Mouse (Mus musculus) liver, embryonic 12.5 days (tissue): ENCODE measurements around the gene Zbtb20. TPM values are rescaled to one million over a fixed set of nuclear protein-coding genes. Genes with fewer than 3 reads are reported as not detected.

Experiments used
- ATAC-seq: fragments of 200-750 bp; cut with Nextera tagmentation; 2 replicates; pipeline ENCODE4 v1.8.0; 2017; ENCODE audit warnings: moderate number of reproducible peaks, mild to moderate bottlenecking, moderate library complexity
- H3K27ac ChIP-seq: fragments of 300-500 bp; sonication (generic); 2 replicates; pipeline ENCODE4 v1.5.1; 2016; ENCODE audit warnings: mild to moderate bottlenecking
- H3K27me3 ChIP-seq: fragments of 300-500 bp; sonication (generic); replicated peaks from 2 replicates; pipeline ENCODE4 v1.6.1; 2016; ENCODE audit warnings: mild to moderate bottlenecking, moderate library complexity
- H3K36me3 ChIP-seq: fragments of 300-500 bp; sonication (generic); 2 replicates; pipeline ENCODE4 v1.6.1; 2016; ENCODE audit warnings: mild to moderate bottlenecking, moderate library complexity
- H3K4me1 ChIP-seq: fragments of 300-500 bp; sonication (generic); 2 replicates; pipeline ENCODE4 v1.6.1; 2016
- H3K4me2 ChIP-seq: fragments of 300-500 bp; sonication (generic); 2 replicates; pipeline ENCODE4 v1.6.1; 2016; ENCODE audit warnings: mild to moderate bottlenecking, moderate library complexity
- H3K4me3 ChIP-seq: fragments of 300-500 bp; sonication (generic); 2 replicates; pipeline ENCODE4 v1.5.1; 2016; ENCODE audit warnings: mild to moderate bottlenecking, moderate library complexity
- H3K9ac ChIP-seq: fragments of 300-500 bp; sonication (generic); 2 replicates; pipeline ENCODE4 v1.6.1; 2016; ENCODE audit warnings: mild to moderate bottlenecking, moderate library complexity
- H3K9me3 ChIP-seq: fragments of 300-500 bp; sonication (generic); replicated peaks from 2 replicates; pipeline ENCODE4 v1.6.1; 2016; ENCODE audit warnings: mild to moderate bottlenecking, moderate library complexity
- WGBS: fragments of 180-500 bp; shearing (Covaris S2); methylation state at CpG from one replicate; pipeline ENCODE4 v1.1.7; 2016; ENCODE audit not compliant: insufficient replicate concordance; 5-methylcytosine and 5-hydroxymethylcytosine counted together
- polyA plus RNA-seq: library from polyadenylated mRNA; unstranded; fragments of >200 nt; fragmentation: Nextera tagmentation; extraction: Ambion mirVana; gene quantifications from 2 replicates; pipeline ENCODE4 v1.2.1, GENCODE M21; 2016

Zbtb20 gene
- polyA plus RNA-seq, 1 experiment from 2014 or later = 3.8 TPM

DNA sequence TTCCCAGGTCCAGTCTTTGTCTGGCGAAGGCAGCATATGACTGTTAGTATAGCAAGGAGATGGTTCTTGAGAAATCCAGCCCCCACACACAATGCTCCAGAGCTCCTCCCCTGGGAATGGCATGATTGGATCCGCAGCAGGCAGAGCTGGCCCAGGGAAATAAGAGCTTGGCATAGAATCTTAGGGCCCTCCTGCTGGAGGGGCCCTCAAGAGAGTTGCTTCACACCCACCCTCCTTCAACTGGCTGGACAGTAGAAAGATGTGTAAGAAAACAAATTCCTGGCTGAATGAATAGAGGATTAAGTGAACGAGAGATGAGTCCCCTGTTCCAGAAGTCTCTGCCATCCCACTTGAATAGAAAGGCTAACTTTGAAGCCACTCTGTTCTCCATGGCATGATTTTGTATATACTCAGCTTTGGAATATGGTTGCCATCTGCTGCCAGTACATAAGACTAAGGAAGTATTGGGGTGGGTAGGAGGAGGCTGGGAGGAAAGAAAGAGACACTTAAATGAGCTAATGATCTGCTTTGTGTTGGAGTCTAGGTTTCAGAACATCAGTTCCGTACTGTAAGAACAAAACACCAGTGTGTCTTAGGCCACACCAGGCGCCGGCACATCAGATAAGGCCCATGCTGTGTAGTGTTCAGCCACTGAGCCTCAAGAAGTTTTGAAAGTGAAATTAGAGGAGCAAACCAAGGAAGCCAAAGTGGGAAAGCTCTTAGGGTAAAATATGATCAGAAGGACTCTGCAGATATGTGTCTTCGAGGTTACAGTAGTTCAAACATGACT is 715.2 kb downstream of the Zbtb20 start:
- Histone ChIP-seq H3K9ac (no peak overlapping the region), H3K36me3 (no peaks in the 10 kb centered on the region), H3K4me1 (no peaks in the 10 kb centered on the region), H3K27ac (no peak overlapping the region), H3K4me3 (no peak overlapping the region), H3K27me3 (no peaks in the 10 kb centered on the region), H3K9me3 (no peaks in the 10 kb centered on the region), H3K4me2 (no peak overlapping the region)
- ATAC-seq = no peak
- 58% methylated on average over 7 of the region's 7 CpGs for WGBS

DNA sequence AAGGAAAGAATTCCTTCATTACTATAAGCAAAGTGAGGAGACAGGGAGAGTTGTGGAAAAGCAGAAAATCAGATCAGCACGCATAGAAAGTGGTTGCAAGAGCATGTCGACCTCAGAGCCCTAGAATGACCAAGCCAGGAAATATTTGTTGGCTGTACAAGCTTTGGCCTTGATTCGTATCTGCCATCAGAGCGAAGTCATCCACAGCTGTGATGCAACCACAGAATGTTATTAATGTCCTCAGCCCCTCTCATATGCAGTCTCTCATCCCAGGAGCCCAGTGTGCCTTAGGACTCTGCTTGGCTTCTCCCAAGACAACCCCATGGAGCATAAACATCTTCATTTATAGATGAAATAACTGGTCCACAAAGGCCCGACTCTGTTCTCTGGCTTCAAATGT is 716.4 kb downstream of the Zbtb20 start:
- ATAC-seq = no peak
- WGBS = 56% methylated on average over 5 of the region's 5 CpGs
- Histone ChIP-seq H3K4me2 (no peak overlapping the region), H3K9me3 (no peaks in the 10 kb centered on the region), H3K36me3 (no peaks in the 10 kb centered on the region), H3K27me3 (no peaks in the 10 kb centered on the region), H3K9ac (no peak overlapping the region), H3K4me3 (no peak overlapping the region), H3K27ac (no peak overlapping the region), H3K4me1 (no peaks in the 10 kb centered on the region)

- no peak for ATAC-seq
- 20% methylated on average over 1 of the region's 1 CpGs for WGBS
- no peak overlapping the region for H3K4me3 ChIP-seq
Measured at GRCm38 (mm10) chr16:43592801-43593200, 717.1 kb downstream of the Zbtb20 start.

GRCm38 (mm10) chr16:43597375-43598060 is 721.8 kb downstream of the Zbtb20 start:
- Histone ChIP-seq H3K4me1 (no peaks in the 10 kb centered on the region), H3K4me2 (no peak overlapping the region), H3K27me3 (no peaks in the 10 kb centered on the region), H3K4me3 (no peak overlapping the region), H3K9me3 (no peaks in the 10 kb centered on the region), H3K9ac (no peak overlapping the region), H3K27ac (no peak overlapping the region), H3K36me3 (no peaks in the 10 kb centered on the region)
- WGBS = 50% methylated on average over 7 of the region's 7 CpGs
- no peak for ATAC-seq

More at GRCm38 (mm10) chr16:43592801-43593200, 717.1 kb downstream of the Zbtb20 start:
- Histone ChIP-seq H3K36me3 (no peaks in the 10 kb centered on the region), H3K4me1 (no peaks in the 10 kb centered on the region), H3K9me3 (no peaks in the 10 kb centered on the region), H3K4me2 (no peak overlapping the region), H3K27ac (no peak overlapping the region), H3K9ac (no peak overlapping the region), H3K27me3 (no peaks in the 10 kb centered on the region)

GRCm38 (mm10) chr16:43599707-43600106 is 724.0 kb downstream of the Zbtb20 start:
- Histone ChIP-seq H3K4me2 (no peak overlapping the region), H3K9ac (no peak overlapping the region), H3K4me3 (no peak overlapping the region), H3K27me3 (no peaks in the 10 kb centered on the region), H3K36me3 (no peaks in the 10 kb centered on the region), H3K9me3 (no peaks in the 10 kb centered on the region), H3K4me1 (no peaks in the 10 kb centered on the region), H3K27ac (no peak overlapping the region)
- ATAC-seq = no peak
- WGBS = 58% methylated on average over 2 of the region's 2 CpGs

GRCm38 (mm10) chr16:43602573-43602972 is 726.9 kb downstream of the Zbtb20 start:
- no peaks in the 10 kb centered on the region for H3K4me1 ChIP-seq
- WGBS = 52% methylated on average over 4 of the region's 4 CpGs
- ATAC-seq = no peak
- H3K9ac ChIP-seq = no peak overlapping the region
- no peaks in the 10 kb centered on the region for H3K9me3 ChIP-seq
- H3K4me2 ChIP-seq = no peak overlapping the region
- no peak overlapping the region for H3K27ac ChIP-seq
- no peak overlapping the region for H3K4me3 ChIP-seq
- H3K36me3 ChIP-seq = no peaks in the 10 kb centered on the region
- no peaks in the 10 kb centered on the region for H3K27me3 ChIP-seq

GRCm38 (mm10) chr16:43603591-43604141 is 728.0 kb downstream of the Zbtb20 start:
- Histone ChIP-seq H3K27ac (no peak overlapping the region), H3K9me3 (no peaks in the 10 kb centered on the region), H3K4me1 (no peaks in the 10 kb centered on the region), H3K4me3 (no peak overlapping the region), H3K4me2 (no peak overlapping the region), H3K36me3 (no peaks in the 10 kb centered on the region), H3K27me3 (no peaks in the 10 kb centered on the region), H3K9ac (no peak overlapping the region)
- no peak for ATAC-seq
- 29% methylated on average over 9 of the region's 9 CpGs for WGBS

DNA sequence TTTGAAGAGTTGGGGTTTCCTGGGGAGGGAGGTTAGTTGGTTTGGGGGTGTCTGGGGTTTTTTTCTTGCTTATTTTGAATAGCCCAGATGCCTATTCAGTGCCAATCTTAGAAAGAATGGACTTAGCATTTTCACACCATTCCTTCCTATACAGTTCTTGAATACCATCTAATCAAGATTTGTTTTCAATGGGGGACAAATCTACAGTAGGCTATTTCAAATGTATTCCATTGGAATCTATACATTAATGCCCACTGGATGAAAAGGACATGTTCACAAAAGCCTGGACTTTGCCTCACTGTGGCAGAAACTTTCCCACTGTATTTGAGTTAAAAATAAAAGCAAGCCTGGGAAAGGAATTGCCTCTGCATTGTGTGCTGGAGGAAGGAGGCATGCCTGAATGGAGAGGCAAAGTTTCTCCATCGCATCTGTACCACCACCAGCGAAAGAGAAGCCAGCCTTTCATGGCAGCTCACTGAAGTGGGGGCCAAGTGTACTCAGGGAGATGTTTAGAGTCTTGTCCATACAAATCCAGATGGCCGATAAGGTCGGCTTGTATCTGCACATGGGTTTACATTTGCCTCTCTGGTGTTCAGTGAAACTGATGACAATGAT is 728.8 kb downstream of the Zbtb20 start:
- Histone ChIP-seq H3K27ac (no peak overlapping the region), H3K9me3 (no peaks in the 10 kb centered on the region), H3K4me2 (no peak overlapping the region), H3K9ac (no peak overlapping the region), H3K4me3 (no peak overlapping the region), H3K4me1 (no peaks in the 10 kb centered on the region), H3K36me3 (no peaks in the 10 kb centered on the region), H3K27me3 (no peaks in the 10 kb centered on the region)
- WGBS = 55% methylated on average over 4 of the region's 4 CpGs
- no peak for ATAC-seq

- no peak overlapping the region for H3K9ac ChIP-seq
- no peaks in the 10 kb centered on the region for H3K27me3 ChIP-seq
- H3K4me2 ChIP-seq = no peak overlapping the region
- peaks cover 4% of the 10 kb centered on the region; the same call in 1 of the 2 replicates for H3K36me3 ChIP-seq
- no peaks in the 10 kb centered on the region for H3K9me3 ChIP-seq
- H3K27ac ChIP-seq = no peak overlapping the region
- H3K4me1 ChIP-seq = no peaks in the 10 kb centered on the region
- no peak for ATAC-seq
- H3K4me3 ChIP-seq = no peak overlapping the region
Measured at GRCm38 (mm10) chr16:43607086-43607485, 731.4 kb downstream of the Zbtb20 start.

- H3K36me3 ChIP-seq = peaks cover 4% of the 10 kb centered on the region; the same call in 1 of the 2 replicates
- no peaks in the 10 kb centered on the region for H3K4me1 ChIP-seq
- H3K9me3 ChIP-seq = no peaks in the 10 kb centered on the region
- no peak for ATAC-seq
- H3K4me2 ChIP-seq = no peak overlapping the region
- no peaks in the 10 kb centered on the region for H3K27me3 ChIP-seq
- H3K9ac ChIP-seq = no peak overlapping the region
- H3K4me3 ChIP-seq = no peak overlapping the region
- no peak overlapping the region for H3K27ac ChIP-seq
Measured at GRCm38 (mm10) chr16:43608066-43608465, 732.4 kb downstream of the Zbtb20 start.

- H3K27ac ChIP-seq = no peak overlapping the region
- H3K4me2 ChIP-seq = no peak overlapping the region
- no peak overlapping the region for H3K4me3 ChIP-seq
- no peaks in the 10 kb centered on the region for H3K9me3 ChIP-seq
- peaks cover 4% of the 10 kb centered on the region; the same call in 1 of the 2 replicates for H3K36me3 ChIP-seq
- H3K27me3 ChIP-seq = no peaks in the 10 kb centered on the region
- WGBS = 76% methylated on average over 10 of the region's 10 CpGs
- no peaks in the 10 kb centered on the region for H3K4me1 ChIP-seq
- no peak for ATAC-seq
- H3K9ac ChIP-seq = no peak overlapping the region
Measured at GRCm38 (mm10) chr16:43610375-43610774, 734.7 kb downstream of the Zbtb20 start.

DNA sequence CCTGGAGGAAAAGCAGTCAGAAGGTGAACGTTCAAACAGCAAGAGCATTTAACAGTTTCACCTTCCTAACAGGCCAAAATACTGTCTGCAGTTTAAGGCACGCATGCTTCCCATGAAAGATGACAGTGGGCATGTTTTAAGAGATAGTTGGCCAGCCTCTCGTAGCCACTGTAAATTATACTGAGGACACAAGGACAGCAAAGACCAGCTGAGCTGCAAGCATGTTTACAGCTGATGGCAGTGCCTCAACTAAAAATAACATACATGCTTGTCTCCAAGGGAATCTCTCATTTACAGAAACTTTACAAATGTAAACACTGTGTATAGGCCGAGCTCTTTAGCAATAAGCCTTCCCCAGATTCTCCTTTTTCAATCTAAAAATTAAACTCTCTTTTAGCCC is 740.7 kb downstream of the Zbtb20 start:
- no peak overlapping the region for H3K9ac ChIP-seq
- no peak overlapping the region for H3K4me3 ChIP-seq
- H3K4me1 ChIP-seq = no peaks in the 10 kb centered on the region
- H3K27me3 ChIP-seq = no peaks in the 10 kb centered on the region
- no peaks in the 10 kb centered on the region for H3K36me3 ChIP-seq
- no peak for ATAC-seq
- H3K9me3 ChIP-seq = no peaks in the 10 kb centered on the region
- WGBS = 57% methylated on average over 4 of the region's 4 CpGs
- H3K27ac ChIP-seq = no peak overlapping the region
- no peak overlapping the region for H3K4me2 ChIP-seq
